Mouse (Mus musculus): Measurements from ENCODE around the gene Nfia. TPM values are rescaled to one million over a fixed set of nuclear protein-coding genes. Genes with fewer than 3 reads are reported as not detected.

The Nfia gene
- polyA plus RNA-seq, 1 experiment from 2014 or later: 59.9 TPM

- Histone ChIP-seq H3K9me3 (no peaks in the 10 kb centered on the region), H3K27me3 (no peaks in the 10 kb centered on the region), H3K4me1 (peaks cover 53% of the 10 kb centered on the region), H3K4me3 (no peak overlapping the region), H3K9ac (no peak overlapping the region), H3K4me2 (no peak overlapping the region), H3K27ac (no peak overlapping the region), H3K36me3 (no peaks in the 10 kb centered on the region)
- ATAC-seq (ENCODE audit: insufficient number of reproducible peaks, insufficient read depth, low FRiP score, low TSS enrichment, low read depth): no peak
- WGBS: 78% methylated on average over 4 of the region's 4 CpGs
These were observed 167.5 kb downstream of the Nfia start for GRCm38 (mm10) chr4:97939920-97940520.

DNA sequence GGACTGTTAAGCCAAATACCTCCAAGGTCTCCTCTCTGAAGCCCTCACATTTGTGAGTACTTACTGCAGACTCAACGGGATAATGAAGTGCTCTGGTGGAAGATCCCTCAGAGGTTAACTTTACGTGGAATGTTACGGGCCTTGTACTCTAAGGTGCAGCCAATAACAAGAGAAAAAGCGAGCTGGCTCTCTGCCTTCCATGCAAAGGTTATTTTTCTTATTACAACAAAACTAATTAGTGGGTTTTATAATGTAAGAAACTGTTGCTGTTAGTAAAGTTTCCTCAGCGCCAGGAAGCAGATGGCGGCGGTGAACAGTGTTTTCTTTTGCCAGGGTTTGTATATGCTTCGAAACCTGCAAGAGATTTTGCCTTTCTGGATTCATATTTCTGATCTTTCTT, 169.1 kb downstream of the Nfia start:
- Histone ChIP-seq H3K36me3 (no peaks in the 10 kb centered on the region), H3K4me3 (no peak overlapping the region), H3K27me3 (no peaks in the 10 kb centered on the region), H3K9ac (no peak overlapping the region), H3K27ac (peak overlapping the region; percentile 66), H3K9me3 (no peaks in the 10 kb centered on the region), H3K4me2 (no peak overlapping the region), H3K4me1 (peaks cover 50% of the 10 kb centered on the region)
- no peak for ATAC-seq (ENCODE audit: insufficient number of reproducible peaks, insufficient read depth, low FRiP score, low TSS enrichment, low read depth)
- WGBS: 57% methylated on average over 8 of the region's 8 CpGs

GRCm38 (mm10) chr4:97944309-97944708, 171.8 kb downstream of the Nfia start:
- ATAC-seq (ENCODE audit: insufficient number of reproducible peaks, insufficient read depth, low FRiP score, low TSS enrichment, low read depth): no peak
- no peak overlapping the region for H3K9ac ChIP-seq
- H3K4me2 ChIP-seq: no peak overlapping the region
- H3K36me3 ChIP-seq: no peaks in the 10 kb centered on the region
- WGBS: 81% methylated on average over 2 of the region's 2 CpGs
- H3K27ac ChIP-seq: no peak overlapping the region
- peaks cover 43% of the 10 kb centered on the region for H3K4me1 ChIP-seq
- H3K27me3 ChIP-seq: no peaks in the 10 kb centered on the region
- H3K4me3 ChIP-seq: no peak overlapping the region
- H3K9me3 ChIP-seq: no peaks in the 10 kb centered on the region

- no peaks in the 10 kb centered on the region for H3K36me3 ChIP-seq
- ATAC-seq (ENCODE audit: insufficient number of reproducible peaks, insufficient read depth, low FRiP score, low TSS enrichment, low read depth): no peak
- H3K4me2 ChIP-seq: no peak overlapping the region
- no peak overlapping the region for H3K27ac ChIP-seq
- no peak overlapping the region for H3K4me3 ChIP-seq
- no peaks in the 10 kb centered on the region for H3K27me3 ChIP-seq
- H3K9me3 ChIP-seq: no peaks in the 10 kb centered on the region
- peaks cover 26% of the 10 kb centered on the region for H3K4me1 ChIP-seq
- no peak overlapping the region for H3K9ac ChIP-seq
- 80% methylated on average over 5 of the region's 5 CpGs for WGBS
These were observed 174.9 kb downstream of the Nfia start for GRCm38 (mm10) chr4:97947484-97947883.

DNA sequence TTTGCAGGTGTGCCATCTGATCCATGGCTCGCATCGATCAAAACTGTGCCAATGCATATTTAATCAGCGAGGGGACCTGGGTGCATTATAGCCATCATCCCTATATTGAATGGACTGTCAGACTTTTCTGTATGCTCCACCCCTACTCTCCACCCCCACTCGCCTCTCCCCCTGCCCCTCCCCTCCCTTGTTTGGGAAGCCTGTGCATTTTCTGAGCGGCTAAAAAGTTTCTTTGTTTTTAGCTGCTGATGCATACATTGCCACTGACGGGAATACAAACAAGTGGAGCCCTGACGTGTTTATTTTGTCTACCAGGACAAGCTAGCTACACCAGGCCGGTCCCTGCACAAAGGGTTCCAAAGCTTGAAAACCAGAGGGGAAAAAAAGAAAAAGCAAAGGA, 175.7 kb downstream of the Nfia start:
- Histone ChIP-seq H3K4me3 (no peak overlapping the region), H3K36me3 (no peaks in the 10 kb centered on the region), H3K27ac (no peak overlapping the region), H3K27me3 (no peaks in the 10 kb centered on the region), H3K9me3 (no peaks in the 10 kb centered on the region), H3K4me2 (no peak overlapping the region), H3K4me1 (peaks cover 26% of the 10 kb centered on the region), H3K9ac (no peak overlapping the region)
- ATAC-seq (ENCODE audit: insufficient number of reproducible peaks, insufficient read depth, low FRiP score, low TSS enrichment, low read depth): no peak
- 38% methylated on average over 8 of the region's 8 CpGs for WGBS

GRCm38 (mm10) chr4:97950341-97951071, 178.0 kb downstream of the Nfia start:
- Histone ChIP-seq H3K27ac (peak overlapping the region; percentile 22; the same call in 1 of the 2 replicates), H3K9me3 (no peaks in the 10 kb centered on the region), H3K4me1 (peaks cover 18% of the 10 kb centered on the region), H3K27me3 (no peaks in the 10 kb centered on the region), H3K4me3 (no peak overlapping the region), H3K9ac (no peak overlapping the region), H3K4me2 (no peak overlapping the region), H3K36me3 (no peaks in the 10 kb centered on the region)
- WGBS: 74% methylated on average over 10 of the region's 10 CpGs
- no peak for ATAC-seq (ENCODE audit: insufficient number of reproducible peaks, insufficient read depth, low FRiP score, low TSS enrichment, low read depth)

- no peaks in the 10 kb centered on the region for H3K9me3 ChIP-seq
- H3K4me3 ChIP-seq: no peak overlapping the region
- no peak for ATAC-seq (ENCODE audit: insufficient number of reproducible peaks, insufficient read depth, low FRiP score, low TSS enrichment, low read depth)
- peaks cover 5% of the 10 kb centered on the region; the same call in 1 of the 2 replicates for H3K4me1 ChIP-seq
- H3K36me3 ChIP-seq: 0 out of 2 replicates have a peak, but pooled peaks cover 3% of the 10 kb centered on the region
- 39% methylated on average over 11 of the region's 11 CpGs for WGBS
- H3K27me3 ChIP-seq: no peaks in the 10 kb centered on the region
- no peak overlapping the region for H3K9ac ChIP-seq
- no peak overlapping the region for H3K4me2 ChIP-seq
- H3K27ac ChIP-seq: no peak overlapping the region
These were observed 181.4 kb downstream of the Nfia start for GRCm38 (mm10) chr4:97953886-97954285.

- Histone ChIP-seq H3K4me1 (no peaks in the 10 kb centered on the region), H3K27me3 (no peaks in the 10 kb centered on the region), H3K4me2 (no peak overlapping the region), H3K27ac (no peak overlapping the region), H3K36me3 (0 out of 2 replicates have a peak, but pooled peaks cover 3% of the 10 kb centered on the region), H3K9me3 (no peaks in the 10 kb centered on the region), H3K4me3 (no peak overlapping the region), H3K9ac (no peak overlapping the region)
- WGBS: 90% methylated on average over 5 of the region's 5 CpGs
- ATAC-seq (ENCODE audit: insufficient number of reproducible peaks, insufficient read depth, low FRiP score, low TSS enrichment, low read depth): no peak
These were observed 185.6 kb downstream of the Nfia start for GRCm38 (mm10) chr4:97958121-97958520.

GRCm38 (mm10) chr4:97962856-97963255, 190.3 kb downstream of the Nfia start:
- Histone ChIP-seq H3K9me3 (no peaks in the 10 kb centered on the region), H3K4me2 (no peak overlapping the region), H3K9ac (no peak overlapping the region), H3K36me3 (no peaks in the 10 kb centered on the region), H3K4me3 (no peak overlapping the region), H3K27ac (no peak overlapping the region), H3K4me1 (no peaks in the 10 kb centered on the region), H3K27me3 (no peaks in the 10 kb centered on the region)
- ATAC-seq (ENCODE audit: insufficient number of reproducible peaks, insufficient read depth, low FRiP score, low TSS enrichment, low read depth): no peak
- WGBS: 79% methylated on average over 7 of the region's 7 CpGs

DNA sequence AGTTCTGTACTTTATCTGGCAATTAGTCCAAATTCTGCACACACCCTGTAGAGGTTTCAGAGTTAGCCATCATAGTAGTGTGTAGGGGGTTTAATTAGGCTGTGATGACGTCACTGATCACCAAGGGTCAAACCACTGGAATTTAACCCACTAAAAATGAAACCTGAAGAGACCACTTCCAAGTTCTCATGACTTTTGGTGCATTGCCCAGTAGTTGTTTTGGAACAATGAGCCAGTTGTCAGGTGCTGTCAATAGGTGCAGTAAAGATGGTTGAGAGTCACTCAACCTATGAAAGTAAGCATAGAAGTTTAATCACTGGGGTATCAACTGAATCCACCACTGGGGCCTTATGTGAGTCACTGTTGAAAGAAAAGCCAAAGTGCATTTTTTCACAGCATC, 191.4 kb downstream of the Nfia start:
- Histone ChIP-seq H3K4me2 (no peak overlapping the region), H3K9ac (no peak overlapping the region), H3K27ac (no peak overlapping the region), H3K4me1 (peaks cover 6% of the 10 kb centered on the region; the same call in 1 of the 2 replicates), H3K27me3 (no peaks in the 10 kb centered on the region), H3K4me3 (no peak overlapping the region), H3K9me3 (no peaks in the 10 kb centered on the region), H3K36me3 (no peaks in the 10 kb centered on the region)
- WGBS: 67% methylated on average over 1 of the region's 1 CpGs
- ATAC-seq (ENCODE audit: insufficient number of reproducible peaks, insufficient read depth, low FRiP score, low TSS enrichment, low read depth): no peak

DNA sequence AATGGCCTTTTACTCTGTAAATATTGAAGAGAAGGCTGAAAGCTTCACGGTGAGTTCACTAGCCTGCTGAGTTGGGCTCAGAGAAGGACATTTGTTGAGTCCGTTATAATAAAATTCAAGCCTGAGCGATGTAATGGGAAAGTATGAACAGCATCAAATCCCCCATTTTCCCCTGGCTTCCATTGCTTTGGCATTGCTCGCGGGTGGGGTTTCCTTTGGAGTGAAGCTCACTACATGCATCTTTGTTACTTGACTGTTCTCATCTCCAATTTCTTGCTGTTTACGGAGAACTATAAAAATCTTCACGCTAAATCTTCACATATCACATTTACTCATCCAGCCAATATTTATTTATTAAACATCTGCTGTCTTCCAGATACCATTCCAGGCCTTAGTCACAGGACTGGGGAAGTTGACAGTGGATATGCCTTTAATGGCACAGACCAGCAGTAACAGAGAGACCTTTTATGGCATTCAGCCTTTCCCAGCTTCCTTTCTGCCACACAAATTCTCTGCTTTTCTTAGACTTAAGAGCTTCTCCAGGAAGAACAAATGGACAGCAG, 196.3 kb downstream of the Nfia start:
- Histone ChIP-seq H3K9ac (no peak overlapping the region), H3K4me1 (peaks cover 6% of the 10 kb centered on the region; the same call in 1 of the 2 replicates), H3K4me3 (no peak overlapping the region), H3K27ac (no peak overlapping the region), H3K9me3 (no peaks in the 10 kb centered on the region), H3K27me3 (no peaks in the 10 kb centered on the region), H3K4me2 (no peak overlapping the region), H3K36me3 (no peaks in the 10 kb centered on the region)
- no peak for ATAC-seq (ENCODE audit: insufficient number of reproducible peaks, insufficient read depth, low FRiP score, low TSS enrichment, low read depth)
- 84% methylated on average over 7 of the region's 7 CpGs for WGBS

GRCm38 (mm10) chr4:97973064-97973463, 200.5 kb downstream of the Nfia start:
- Histone ChIP-seq H3K9ac (no peak overlapping the region), H3K9me3 (no peaks in the 10 kb centered on the region), H3K4me1 (peaks cover 10% of the 10 kb centered on the region; the same call in 1 of the 2 replicates), H3K4me3 (no peak overlapping the region), H3K4me2 (no peak overlapping the region), H3K36me3 (no peaks in the 10 kb centered on the region), H3K27ac (no peak overlapping the region), H3K27me3 (no peaks in the 10 kb centered on the region)
- 86% methylated on average over 2 of the region's 2 CpGs for WGBS
- ATAC-seq (ENCODE audit: insufficient number of reproducible peaks, insufficient read depth, low FRiP score, low TSS enrichment, low read depth): no peak
